ENCODE assay signal across 8 mouse cellular contexts in the genomic region with DNA sequence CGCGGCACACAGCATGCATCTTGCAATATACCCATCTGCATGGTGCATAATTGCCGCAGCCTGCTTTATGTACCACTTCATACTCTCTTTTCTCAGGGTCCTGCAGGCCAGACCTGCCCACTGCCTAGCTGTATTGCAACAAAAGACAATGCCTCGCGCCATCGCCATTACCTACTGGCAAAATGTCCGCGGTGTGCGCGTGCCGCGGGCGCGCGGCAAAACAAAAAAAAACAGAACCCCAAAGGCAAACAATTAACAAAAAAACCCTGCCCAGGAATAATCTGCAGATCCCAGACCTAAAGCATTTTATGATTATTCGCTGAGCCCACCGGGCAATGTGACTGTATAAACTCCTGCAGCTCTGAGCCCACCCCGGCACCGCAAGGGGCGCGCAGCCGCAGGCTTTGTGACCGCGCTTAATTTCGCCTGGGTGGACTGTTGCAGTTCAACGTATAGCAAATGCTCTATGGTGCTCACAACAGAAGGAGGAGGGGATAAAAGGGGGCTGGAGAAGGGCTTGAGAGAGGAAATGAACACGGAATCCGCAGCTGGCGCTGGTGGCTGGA. TPM values are rescaled to one million over a fixed set of nuclear protein-coding genes. Genes with fewer than 3 reads are reported as not detected.
A peak's percentile ranks its signal among the peaks of the same experiment; 100 is the strongest.
DNase-seq lines count a peak whose midpoint lies in the region; ATAC-seq and TF ChIP-seq lines count a peak whose summit lies in the region.

No protein-coding gene starts in this region.

- H3K9ac ChIP-seq in heart, embryonic 13.5 days = peak overlapping the region; percentile 68
- peak overlapping the region; percentile 45; the same call in 1 of the 2 replicates for H3K9ac ChIP-seq in hindbrain, embryonic 11.5 days (ENCODE audit: low read depth, low read length)
- H3K9ac ChIP-seq in midbrain, embryonic 11.5 days (ENCODE audit: low read length) = peak overlapping the region; percentile 61

- no peak for ATAC-seq in heart, embryonic 13.5 days (ENCODE audit: extremely low read depth, insufficient number of reproducible peaks, low FRiP score, low TSS enrichment)
- 0 out of 2 replicates have a peak, but pooled peaks have one; percentile 2 for ATAC-seq in G1E (ENCODE audit: extremely low read depth, insufficient number of reproducible peaks, low FRiP score, poor library complexity, severe bottlenecking)
- peak; percentile 20 for ATAC-seq in hindbrain, embryonic 11.5 days (ENCODE audit: low FRiP score)
- ATAC-seq in midbrain, embryonic 11.5 days (ENCODE audit: low FRiP score) = peak; percentile 42; the same call in 1 of the 2 replicates

- DNase-seq in heart, postnatal 10 days = no peak
- DNase-seq in G1E (ENCODE audit: low spot score) = peak; percentile 53
- DNase-seq in hindbrain, embryonic 11.5 days (ENCODE audit: low spot score) = peak; percentile 64
- DNase-seq in midbrain, embryonic 11.5 days (ENCODE audit: low spot score, missing footprints) = peak; percentile 91
- no peak for DNase-seq in layer of hippocampus, postnatal 36 days
- DNase-seq in adrenal gland, adult 18-20 months (ENCODE audit: low spot score in 2 of 2) = no peak
- no peak for DNase-seq in adipocyte (ENCODE audit: low spot score)

- H3K4me1 ChIP-seq in heart, embryonic 13.5 days = peaks cover 52% of the 10 kb centered on the region
- peaks cover 23% of the 10 kb centered on the region for H3K4me1 ChIP-seq in G1E (ENCODE audit: insufficient read depth, low read depth, low read length)
- H3K4me1 ChIP-seq in hindbrain, embryonic 11.5 days (replicated peaks; ENCODE audit: control insufficient read depth, insufficient read depth, low read length) = peaks cover 5% of the 10 kb centered on the region
- peaks cover 13% of the 10 kb centered on the region for H3K4me1 ChIP-seq in midbrain, embryonic 11.5 days (ENCODE audit: control insufficient read depth, insufficient read depth, low read length)

- TF ChIP-seq CTCF in G1E (IDR thresholded peaks at IDR 0.05; ENCODE audit: low read depth, low read length) = no peak

- peaks cover 70% of the 10 kb centered on the region for H3K9me3 ChIP-seq in heart, embryonic 13.5 days
- peaks cover 48% of the 10 kb centered on the region for H3K9me3 ChIP-seq in G1E (replicated peaks)
- peaks cover 21% of the 10 kb centered on the region for H3K9me3 ChIP-seq in hindbrain, embryonic 11.5 days (ENCODE audit: control insufficient read depth, low read length)
- peaks cover 21% of the 10 kb centered on the region for H3K9me3 ChIP-seq in midbrain, embryonic 11.5 days (ENCODE audit: control insufficient read depth, low read length)

- WGBS in heart, embryonic 13.5 days = 42% methylated on average over 29 of the region's 29 CpGs
- WGBS in hindbrain, embryonic 11.5 days = 51% methylated on average over 29 of the region's 29 CpGs
- 43% methylated on average over 29 of the region's 29 CpGs for WGBS in midbrain, embryonic 11.5 days

- no peaks in the 10 kb centered on the region for H3K36me3 ChIP-seq in heart, embryonic 13.5 days
- H3K36me3 ChIP-seq in G1E (replicated peaks) = peaks cover 30% of the 10 kb centered on the region
- H3K36me3 ChIP-seq in hindbrain, embryonic 11.5 days (ENCODE audit: control insufficient read depth, insufficient read depth, low read length) = no peaks in the 10 kb centered on the region
- no peaks in the 10 kb centered on the region for H3K36me3 ChIP-seq in midbrain, embryonic 11.5 days (ENCODE audit: control insufficient read depth, insufficient read depth, low read length)

- H3K27me3 ChIP-seq in heart, embryonic 13.5 days (replicated peaks) = peaks cover 44% of the 10 kb centered on the region
- H3K27me3 ChIP-seq in G1E (ENCODE audit: insufficient read depth, low read length) = no peaks in the 10 kb centered on the region
- H3K27me3 ChIP-seq in hindbrain, embryonic 11.5 days (ENCODE audit: control insufficient read depth, insufficient read depth, low read length) = peaks cover 20% of the 10 kb centered on the region
- peaks cover 33% of the 10 kb centered on the region for H3K27me3 ChIP-seq in midbrain, embryonic 11.5 days (ENCODE audit: control insufficient read depth, insufficient read depth, low read length)

- H3K4me3 ChIP-seq in heart, embryonic 13.5 days = peak overlapping the region; percentile 70
- H3K4me3 ChIP-seq in G1E (ENCODE audit: low read depth, low read length) = peak overlapping the region; percentile 78
- H3K4me3 ChIP-seq in hindbrain, embryonic 11.5 days (ENCODE audit: low read depth, low read length) = peak overlapping the region; percentile 70
- peak overlapping the region; percentile 57 for H3K4me3 ChIP-seq in midbrain, embryonic 11.5 days (ENCODE audit: low read depth, low read length)

- intact Hi-C loops in heart, postnatal 10 days (cut with DNase I) = loop anchor here (5.0 kb wide), 3 partner anchors 219 to 709 kb away; a partner anchor contains a TSS

- H3K27ac ChIP-seq in heart, embryonic 13.5 days (replicated peaks) = peak overlapping the region; percentile 61
- peak overlapping the region; percentile 51; the same call in 1 of the 2 replicates for H3K27ac ChIP-seq in hindbrain, embryonic 11.5 days (ENCODE audit: low read depth, low read length)
- peak overlapping the region; percentile 57 for H3K27ac ChIP-seq in midbrain, embryonic 11.5 days (ENCODE audit: low read depth, low read length)

- H3K4me2 ChIP-seq in heart, embryonic 13.5 days = peak overlapping the region; percentile 78
- H3K4me2 ChIP-seq in hindbrain, embryonic 11.5 days (replicated peaks; ENCODE audit: low read depth, low read length) = peak overlapping the region; percentile 49
- peak overlapping the region; percentile 59 for H3K4me2 ChIP-seq in midbrain, embryonic 11.5 days

RNA-seq across cellular contexts. Expression of a gene that starts 11.9 kb away (rescaled TPM):
- polyA plus RNA-seq in heart, embryonic 13.5 days (2015; fragmentation: Nextera tagmentation; extraction: Ambion mirVana) = 1,244 and 1,252 TPM in 2 replicates
- 1,000 to 10,000 TPM; 1,834 to 2,103 TPM for total RNA-seq in heart, postnatal 10 days (2021)
- total RNA-seq in G1E (2014; fragmentation: Nextera tagmentation) (1,040 and 1,097 TPM in 2 replicates), G1E (2017) (452 and 490 TPM in 2 replicates)
- polyA plus RNA-seq in G1E (2012) = 935 and 1,094 TPM in 2 replicates
- 1,233 and 1,244 TPM in 2 replicates for polyA plus RNA-seq in hindbrain, embryonic 11.5 days (2014; fragmentation: Nextera tagmentation; extraction: Ambion mirVana)
- 1,087 and 1,162 TPM in 2 replicates for polyA plus RNA-seq in midbrain, embryonic 11.5 days (2014; fragmentation: Nextera tagmentation; extraction: Ambion mirVana)
- 1,000 to 10,000 TPM; 1,740 to 1,859 TPM for total RNA-seq in layer of hippocampus, postnatal 36 days (2021)
- total RNA-seq in adrenal gland, adult 18-20 months (2021) = 1,000 to 10,000 TPM; 2,555 to 2,708 TPM

RNA-seq across cellular contexts. Expression of a gene that starts 50.5 kb away (rescaled TPM):
- 16.0 and 26.6 TPM in 2 replicates for polyA plus RNA-seq in heart, embryonic 13.5 days (2015; fragmentation: Nextera tagmentation; extraction: Ambion mirVana)
- total RNA-seq in heart, postnatal 10 days (2021) = 1 to 10 TPM; 2.4 to 2.8 TPM
- total RNA-seq in G1E (2014; fragmentation: Nextera tagmentation) = not detected in 2 replicates
- total RNA-seq in G1E (2017) = 8.6 and 9.0 TPM in 2 replicates
- polyA plus RNA-seq in G1E (2012) = 0.99 and 1.3 TPM in 2 replicates
- 17.6 and 22.8 TPM in 2 replicates for polyA plus RNA-seq in hindbrain, embryonic 11.5 days (2014; fragmentation: Nextera tagmentation; extraction: Ambion mirVana)
- polyA plus RNA-seq in midbrain, embryonic 11.5 days (2014; fragmentation: Nextera tagmentation; extraction: Ambion mirVana) = 9.5 and 15.7 TPM in 2 replicates
- 1 to 10 TPM; 1.7 to 2.7 TPM for total RNA-seq in layer of hippocampus, postnatal 36 days (2021)
- 1 to 10 TPM; 1.3 to 1.7 TPM for total RNA-seq in adrenal gland, adult 18-20 months (2021)

Comparison
In these comparisons a context has a peak if more than half of its experiments do, and no peak if none do; other contexts are left out.
1. DNase-seq: peak in G1E (single experiment), hindbrain, embryonic 11.5 days (single experiment) and midbrain, embryonic 11.5 days (single experiment); none in heart, postnatal 10 days (0 of 2), layer of hippocampus, postnatal 36 days (0 of 2), adrenal gland, adult 18-20 months (0 of 2) and adipocyte (single experiment).
2. Peak in every context shown above with its lines, with median percentiles within 50 percentile points of each other: H3K27ac ChIP-seq, H3K4me2 ChIP-seq, H3K4me3 ChIP-seq and H3K9ac ChIP-seq.